Mouse (Mus musculus): Measurements from ENCODE around the gene Lix1l.
"Not testable (repeated sequence)": the region's sequence is repeated elsewhere in the genome, so short reads cannot be mapped to it uniquely, and the experiment has no call there.

Lix1l gene

GRCm38 (mm10) chr3:96634015-96634414 lies 33.1 kb downstream of the Lix1l start:
- no peak for DNase-seq (ENCODE audit: low read depth)

GRCm38 (mm10) chr3:96634928-96635879 lies 34.3 kb downstream of the Lix1l start, which contains the start of the genes Pex11b and Gm42957:
TSS of gene Pex11b (plus strand) at chr3:96635376.
TSS of gene Gm42957 (plus strand) at chr3:96635474.
- peak; percentile 86 for DNase-seq (ENCODE audit: low read depth)

- DNase-seq (ENCODE audit: low read depth) = peak; percentile 33
Measured at GRCm38 (mm10) chr3:96635906-96636305, 35.0 kb downstream of the Lix1l start.

- no peak for DNase-seq (ENCODE audit: low read depth)
Measured at GRCm38 (mm10) chr3:96636448-96636847, 35.5 kb downstream of the Lix1l start.

GRCm38 (mm10) chr3:96639219-96639618 lies 38.3 kb downstream of the Lix1l start:
- DNase-seq (ENCODE audit: low read depth) = peak; percentile 87

GRCm38 (mm10) chr3:96645018-96645649 lies 44.2 kb downstream of the Lix1l start, which contains the start of gene Itga10:
TSS of gene Itga10 (plus strand) at chr3:96645584.
- peak; percentile 36 for DNase-seq (ENCODE audit: low read depth)

- DNase-seq (ENCODE audit: low read depth) = no peak
Measured at GRCm38 (mm10) chr3:96647365-96647764, 46.4 kb downstream of the Lix1l start.

- no peak for DNase-seq (ENCODE audit: low read depth)
Measured at GRCm38 (mm10) chr3:96660901-96661300, 60.0 kb downstream of the Lix1l start.

- DNase-seq (ENCODE audit: low read depth) = no peak
Measured at GRCm38 (mm10) chr3:96662731-96663316, 61.9 kb downstream of the Lix1l start.

- peak; percentile 81 for DNase-seq (ENCODE audit: low read depth)
Measured at GRCm38 (mm10) chr3:96663432-96664239, 62.7 kb downstream of the Lix1l start.

GRCm38 (mm10) chr3:96665732-96666363 lies 64.9 kb downstream of the Lix1l start:
- not testable (repeated sequence) for DNase-seq (ENCODE audit: low read depth)

- DNase-seq (ENCODE audit: low read depth) = no peak
Measured at GRCm38 (mm10) chr3:96666916-96667315, 66.0 kb downstream of the Lix1l start.

GRCm38 (mm10) chr3:96667316-96667715 lies 66.4 kb downstream of the Lix1l start:
- DNase-seq (ENCODE audit: low read depth) = peak; percentile 55

- DNase-seq (ENCODE audit: low read depth) = peak; percentile 26
Measured at GRCm38 (mm10) chr3:96668424-96669067, 67.6 kb downstream of the Lix1l start.

GRCm38 (mm10) chr3:96669727-96670468 lies 68.9 kb downstream of the Lix1l start, which contains the start of gene Ankrd35:
TSS of gene Ankrd35 (plus strand) at chr3:96670131.
- peak; percentile 92 for DNase-seq (ENCODE audit: low read depth)

- DNase-seq (ENCODE audit: low read depth) = no peak
Measured at GRCm38 (mm10) chr3:96671519-96671918, 70.6 kb downstream of the Lix1l start.

- DNase-seq (ENCODE audit: low read depth) = no peak
Measured at GRCm38 (mm10) chr3:96673514-96673913, 72.6 kb downstream of the Lix1l start.

GRCm38 (mm10) chr3:96674442-96674841 lies 73.5 kb downstream of the Lix1l start:
- no peak for DNase-seq (ENCODE audit: low read depth)

GRCm38 (mm10) chr3:96675171-96675570 lies 74.2 kb downstream of the Lix1l start:
- peak; percentile 62 for DNase-seq (ENCODE audit: low read depth)

GRCm38 (mm10) chr3:96675690-96676089 lies 74.7 kb downstream of the Lix1l start:
- DNase-seq (ENCODE audit: low read depth) = no peak
